Mouse (Mus musculus) hindbrain, embryonic 10.5 days (tissue): ENCODE measurements around the gene Nipsnap3a. TPM values are rescaled to one million over a fixed set of nuclear protein-coding genes. Genes with fewer than 3 reads are reported as not detected.

ENCODE experiments used
- DNase-seq: peaks from one replicate; pipeline ENCODE4 v3.0.0-alpha.2; 2017; ENCODE audit warnings: low spot score
- H3K27ac ChIP-seq: fragments of 300-500 bp; sonication (generic); 2 replicates; pipeline ENCODE4 v1.5.1; 2016; ENCODE audit warnings: mild to moderate bottlenecking, moderate library complexity
- H3K27me3 ChIP-seq: fragments of 300-500 bp; sonication (generic); 2 replicates; pipeline ENCODE4 v1.6.1; 2016; ENCODE audit warnings: mild to moderate bottlenecking; ENCODE audit not compliant: poor library complexity, insufficient read depth, severe bottlenecking
- H3K36me3 ChIP-seq: fragments of 300-500 bp; sonication (generic); 2 replicates; pipeline ENCODE4 v1.6.1; 2016; ENCODE audit warnings: mild to moderate bottlenecking, moderate library complexity
- H3K4me1 ChIP-seq: fragments of 300-500 bp; sonication (generic); replicated peaks from 2 replicates; pipeline ENCODE4 v1.6.1; 2016; ENCODE audit warnings: mild to moderate bottlenecking
- H3K4me3 ChIP-seq: fragments of 300-500 bp; sonication (generic); 2 replicates; pipeline ENCODE4 v1.5.1; 2016; ENCODE audit warnings: mild to moderate bottlenecking, moderate library complexity
- H3K9me3 ChIP-seq: fragments of 300-500 bp; sonication (generic); 2 replicates; pipeline ENCODE4 v1.6.1; 2016; ENCODE audit warnings: mild to moderate bottlenecking, moderate library complexity
- WGBS: fragments of 180-500 bp; shearing (Covaris S2); methylation state at CpG from one replicate; pipeline ENCODE4 v1.1.7; 2016; 5-methylcytosine and 5-hydroxymethylcytosine counted together
- polyA plus RNA-seq: library from polyadenylated mRNA; unstranded; fragments of >200 nt; fragmentation: Nextera tagmentation; extraction: Ambion mirVana; gene quantifications from 2 replicates; pipeline ENCODE4 v1.2.1, GENCODE M21; 2016

Gene Nipsnap3a
- polyA plus RNA-seq, 1 experiment from 2014 or later, result not detected

DNA sequence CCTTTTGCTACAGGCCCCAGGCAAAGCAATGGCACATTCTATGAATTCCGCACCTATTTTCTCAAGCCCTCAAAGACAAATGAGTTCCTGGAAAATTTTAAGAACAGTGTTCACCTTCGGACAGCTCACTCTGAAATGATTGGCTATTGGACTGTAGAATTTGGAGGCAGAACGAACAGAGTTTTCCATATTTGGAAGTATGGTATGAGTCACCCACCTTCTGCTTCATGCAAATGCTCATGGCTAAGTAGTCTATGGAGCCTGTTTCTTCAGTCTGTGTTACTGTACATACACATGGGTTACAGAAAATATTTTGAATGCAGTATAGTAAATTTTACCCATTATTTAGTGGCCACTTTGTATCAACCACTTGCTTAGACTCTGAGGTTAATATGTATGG is 26.0 kb downstream of the Nipsnap3a start:
- no peak overlapping the region for H3K4me3 ChIP-seq
- peaks cover 63% of the 10 kb centered on the region for H3K36me3 ChIP-seq
- H3K4me1 ChIP-seq, result peaks cover 9% of the 10 kb centered on the region; the same call in 1 of the 2 replicates
- peaks cover 14% of the 10 kb centered on the region for H3K9me3 ChIP-seq
- WGBS, result 88% methylated on average over 3 of the region's 3 CpGs
- H3K27me3 ChIP-seq, result no peaks in the 10 kb centered on the region
- H3K27ac ChIP-seq, result no peak overlapping the region
- DNase-seq, result no peak

DNA sequence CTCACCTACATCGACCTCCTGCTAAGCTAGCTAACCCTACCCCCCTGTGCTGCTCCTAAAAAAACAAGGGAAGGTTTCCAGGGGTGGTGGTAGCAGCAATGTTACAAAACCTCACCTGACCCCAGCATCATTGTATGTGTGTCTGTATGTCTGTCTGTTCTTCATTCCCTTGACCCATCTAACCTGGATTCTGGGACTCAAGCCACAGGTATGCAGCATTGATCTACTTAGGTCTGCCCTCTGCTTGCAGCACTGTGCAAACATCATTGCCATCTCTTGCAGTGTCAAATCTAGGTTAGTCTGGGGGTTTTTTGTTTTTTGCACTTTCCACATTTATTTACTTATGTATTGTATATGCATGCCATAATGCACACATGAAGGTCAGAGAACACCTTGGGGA is 29.3 kb downstream of the Nipsnap3a start:
- Histone ChIP-seq H3K36me3 (peaks cover 92% of the 10 kb centered on the region), H3K4me1 (no peaks in the 10 kb centered on the region), H3K9me3 (peaks cover 14% of the 10 kb centered on the region), H3K4me3 (no peak overlapping the region), H3K27me3 (no peaks in the 10 kb centered on the region), H3K27ac (no peak overlapping the region)
- 93% methylated on average over 1 of the region's 1 CpGs for WGBS
- DNase-seq, result no peak

DNA sequence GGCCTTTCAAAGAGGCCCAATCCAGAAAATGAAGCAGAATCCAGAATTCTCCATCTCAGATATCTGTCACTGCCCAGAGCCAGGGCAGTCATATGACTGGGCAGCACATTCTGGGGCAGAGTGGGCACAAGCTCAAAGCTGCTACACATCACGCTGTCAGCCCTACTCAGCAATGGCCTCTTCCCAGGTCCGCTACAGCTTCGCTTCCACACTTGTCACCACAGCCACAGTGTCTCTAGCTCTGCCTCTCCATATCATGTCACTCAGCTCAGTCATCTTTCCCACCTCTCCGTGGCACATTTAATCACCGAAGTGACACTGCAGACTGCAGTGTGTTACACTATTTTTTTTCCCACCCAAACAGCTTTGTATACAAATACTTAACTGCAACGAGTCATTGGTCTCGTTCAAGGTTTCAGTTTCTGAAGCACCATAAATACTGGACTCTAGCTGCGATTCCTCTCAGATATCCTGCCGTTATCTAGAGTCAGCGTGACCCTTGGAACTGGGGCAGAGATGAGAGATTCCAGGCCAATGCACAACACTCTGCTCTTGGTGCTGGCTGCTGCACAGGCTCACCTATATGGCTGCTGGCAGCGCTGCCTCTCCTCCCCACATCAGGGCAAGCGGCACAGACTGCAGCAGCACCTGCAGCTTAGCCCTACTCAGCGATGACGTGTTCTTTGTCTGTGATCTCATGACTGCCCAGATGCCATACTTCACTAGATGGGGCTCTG is 34.3 kb downstream of the Nipsnap3a start:
- Histone ChIP-seq H3K9me3 (no peaks in the 10 kb centered on the region), H3K27me3 (no peaks in the 10 kb centered on the region), H3K4me1 (no peaks in the 10 kb centered on the region), H3K4me3 (no peak overlapping the region), H3K27ac (no peak overlapping the region), H3K36me3 (peaks cover 51% of the 10 kb centered on the region)
- WGBS, result 94% methylated on average over 14 of the region's 14 CpGs
- no peak for DNase-seq

DNA sequence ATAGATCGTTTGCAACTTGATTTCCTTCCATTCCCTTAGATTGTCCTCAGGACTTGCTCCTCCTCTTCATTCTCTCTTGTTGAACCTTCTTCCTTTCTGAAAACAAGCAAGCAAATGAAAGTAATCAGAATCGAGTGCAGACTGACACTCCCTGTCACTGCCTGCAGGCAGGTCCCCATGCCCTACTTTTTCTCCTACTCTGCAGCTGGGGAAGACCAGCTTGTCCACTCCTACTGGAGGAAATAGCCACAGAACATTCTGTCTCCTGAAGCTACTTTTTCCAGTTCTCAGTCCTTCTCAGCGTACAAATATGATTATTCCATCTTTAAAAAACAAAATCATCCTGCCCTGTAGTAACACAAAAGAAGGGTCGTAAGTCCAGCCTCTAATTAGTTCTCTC is 35.3 kb downstream of the Nipsnap3a start:
- Histone ChIP-seq H3K27me3 (no peaks in the 10 kb centered on the region), H3K27ac (no peak overlapping the region), H3K4me3 (no peak overlapping the region), H3K4me1 (no peaks in the 10 kb centered on the region), H3K9me3 (no peaks in the 10 kb centered on the region), H3K36me3 (peaks cover 41% of the 10 kb centered on the region)
- 87% methylated on average over 4 of the region's 4 CpGs for WGBS
- no peak for DNase-seq

DNA sequence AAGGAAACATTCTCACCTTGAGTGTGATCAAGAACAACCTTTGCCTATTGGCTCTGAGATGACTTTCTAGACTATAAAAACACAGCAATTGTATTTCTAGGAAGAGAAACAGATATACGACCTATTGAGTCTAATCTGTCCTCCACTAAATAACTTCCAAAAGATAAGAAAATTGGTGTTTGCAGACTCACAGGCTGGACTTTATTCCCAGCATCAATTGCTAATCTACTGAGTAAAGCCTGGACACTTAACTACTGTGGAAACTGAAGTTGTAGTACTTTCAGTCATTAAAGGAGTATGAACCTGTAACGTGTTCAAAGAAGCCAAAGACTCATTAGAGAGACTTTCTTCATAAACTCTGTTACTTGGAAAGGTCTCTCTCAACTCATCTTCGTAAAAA is 38.7 kb downstream of the Nipsnap3a start:
- Histone ChIP-seq H3K4me1 (0 out of 2 replicates have a peak, but pooled peaks cover 11% of the 10 kb centered on the region), H3K9me3 (no peaks in the 10 kb centered on the region), H3K27ac (no peak overlapping the region), H3K4me3 (no peak overlapping the region), H3K36me3 (peaks cover 12% of the 10 kb centered on the region), H3K27me3 (no peaks in the 10 kb centered on the region)
- WGBS, result 84% methylated on average over 3 of the region's 3 CpGs
- no peak for DNase-seq

DNA sequence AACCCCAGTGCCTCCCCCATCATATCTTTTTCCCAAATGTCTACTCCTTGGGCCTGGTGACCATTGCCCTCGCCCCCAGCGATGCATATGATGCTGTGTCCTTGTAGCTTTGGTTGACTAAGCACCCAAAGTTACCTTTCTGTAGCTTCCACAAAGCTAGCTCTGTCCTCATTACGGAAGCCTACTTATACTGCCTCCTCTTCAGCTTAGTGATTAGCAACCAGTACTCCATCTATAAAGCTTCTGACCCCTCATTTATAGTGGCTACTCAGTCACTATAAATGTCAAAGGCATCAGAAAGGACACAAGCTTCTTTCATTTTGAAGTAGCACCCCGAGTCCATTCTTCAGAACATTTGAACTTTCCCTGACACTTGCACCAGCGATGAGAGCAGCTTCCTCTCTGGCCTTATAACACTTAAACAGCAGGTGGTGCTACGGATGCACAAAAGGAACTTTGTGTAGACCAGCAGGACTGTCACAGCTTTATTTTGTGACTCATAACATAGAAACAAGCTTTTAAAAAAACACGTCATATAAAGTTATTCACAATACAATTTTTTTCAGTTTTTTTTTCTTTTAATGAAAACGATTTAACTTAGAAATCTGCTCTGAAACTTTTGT is 41.4 kb downstream of the Nipsnap3a start:
- no peak for DNase-seq
- H3K36me3 ChIP-seq, result no peaks in the 10 kb centered on the region
- 0 out of 2 replicates have a peak, but pooled peaks cover 11% of the 10 kb centered on the region for H3K4me1 ChIP-seq
- no peaks in the 10 kb centered on the region for H3K27me3 ChIP-seq
- H3K4me3 ChIP-seq, result no peak overlapping the region
- no peak overlapping the region for H3K27ac ChIP-seq
- H3K9me3 ChIP-seq, result no peaks in the 10 kb centered on the region
- WGBS, result 42% methylated on average over 8 of the region's 8 CpGs

DNA sequence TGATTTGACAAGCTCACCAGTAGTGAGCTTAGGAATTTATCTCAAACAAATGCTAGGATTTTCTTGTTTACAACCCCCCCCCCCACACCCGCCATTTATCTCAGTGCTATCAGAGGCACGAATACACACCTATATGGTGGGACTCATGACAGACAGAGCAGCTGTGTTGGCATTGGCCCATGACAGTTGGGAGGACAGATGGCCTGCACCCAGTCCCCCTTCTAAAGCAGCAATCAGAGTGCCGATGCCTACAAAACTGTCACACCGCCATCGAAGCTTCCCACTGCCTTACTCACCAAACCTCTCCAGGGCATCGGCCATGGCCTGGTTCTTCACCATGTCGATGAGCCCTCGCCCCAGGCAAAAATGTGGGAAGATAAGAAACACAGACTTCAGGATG is 54.7 kb downstream of the Nipsnap3a start:
- Histone ChIP-seq H3K4me1 (peaks cover 3% of the 10 kb centered on the region; the same call in 1 of the 2 replicates), H3K27me3 (no peaks in the 10 kb centered on the region), H3K27ac (no peak overlapping the region), H3K9me3 (no peaks in the 10 kb centered on the region), H3K36me3 (peaks cover 29% of the 10 kb centered on the region), H3K4me3 (no peak overlapping the region)
- no peak for DNase-seq
- 93% methylated on average over 8 of the region's 8 CpGs for WGBS

DNA sequence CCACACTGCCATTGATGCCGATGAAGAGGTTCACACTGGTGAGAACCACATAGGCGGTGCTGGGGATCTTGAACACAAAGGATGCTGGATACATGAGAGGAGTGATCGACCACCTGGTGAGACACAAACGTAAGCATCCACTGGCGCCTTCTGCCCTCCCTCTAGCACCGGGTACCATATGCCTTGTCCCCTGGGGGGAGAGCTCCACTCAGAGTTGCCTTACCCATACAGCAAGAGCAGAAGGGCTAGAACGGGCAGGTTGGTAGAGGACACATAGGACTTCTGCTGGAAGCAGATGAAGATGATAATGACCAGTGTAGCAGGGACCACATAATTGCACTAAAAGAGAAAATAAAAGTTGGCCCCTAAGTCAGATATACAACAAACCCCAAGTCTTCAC is 56.7 kb downstream of the Nipsnap3a start:
- Histone ChIP-seq H3K27ac (no peak overlapping the region), H3K4me1 (peaks cover 3% of the 10 kb centered on the region; the same call in 1 of the 2 replicates), H3K4me3 (no peak overlapping the region), H3K9me3 (no peaks in the 10 kb centered on the region), H3K36me3 (peaks cover 27% of the 10 kb centered on the region), H3K27me3 (no peaks in the 10 kb centered on the region)
- DNase-seq, result no peak
- WGBS, result 81% methylated on average over 7 of the region's 7 CpGs

DNA sequence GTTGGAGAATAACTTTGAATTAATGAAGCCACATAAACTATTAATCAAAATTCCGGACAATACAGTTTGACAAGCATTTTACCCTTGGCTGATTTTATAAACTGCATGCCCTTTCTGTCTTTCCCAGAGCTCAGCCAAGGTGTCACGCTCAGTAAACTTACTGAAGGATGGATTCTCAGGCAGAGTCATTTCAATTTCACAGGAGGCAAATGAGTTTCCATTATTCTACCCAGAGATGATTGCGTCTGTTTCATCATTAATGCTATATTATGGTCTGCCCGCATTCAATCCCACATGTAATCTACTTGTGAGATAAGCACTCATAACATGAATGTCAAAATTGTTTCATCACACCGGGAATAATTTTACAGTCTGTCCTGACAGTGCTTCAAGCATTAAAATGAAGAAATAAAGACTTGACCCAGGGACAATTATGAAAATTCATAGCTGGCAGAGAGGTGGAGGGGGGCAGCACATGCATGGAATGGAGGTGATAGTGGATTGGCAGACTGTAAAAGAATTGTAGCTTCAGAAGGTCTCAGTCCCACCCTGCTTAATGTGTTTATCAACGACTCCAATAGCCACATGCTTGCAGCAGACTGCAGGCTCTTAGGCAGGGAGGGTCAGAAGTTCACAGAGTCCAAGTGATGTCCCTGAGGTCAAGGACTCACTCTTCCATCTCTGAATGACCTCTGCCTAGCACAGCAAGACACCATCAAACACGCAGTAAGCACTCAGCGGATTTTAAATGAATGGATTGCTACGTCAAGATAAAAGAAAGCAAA is 57.4 kb downstream of the Nipsnap3a start:
- WGBS, result 70% methylated on average over 9 of the region's 9 CpGs
- no peaks in the 10 kb centered on the region for H3K27me3 ChIP-seq
- no peak for DNase-seq
- no peak overlapping the region for H3K27ac ChIP-seq
- peaks cover 27% of the 10 kb centered on the region for H3K36me3 ChIP-seq
- no peaks in the 10 kb centered on the region for H3K9me3 ChIP-seq
- no peak overlapping the region for H3K4me3 ChIP-seq
- H3K4me1 ChIP-seq, result peaks cover 3% of the 10 kb centered on the region; the same call in 1 of the 2 replicates

Other genes starting within 250 kb of the Nipsnap3a start
- gene Olfr275, start 174.7 kb upstream of the Nipsnap3a start, polyA plus RNA-seq, result not detected in 2 replicates
- gene Olfr273, start 130.0 kb upstream of the Nipsnap3a start, polyA plus RNA-seq, result not detected in 2 replicates
- not detected in 2 replicates for gene Olfr272, start 70.1 kb upstream of the Nipsnap3a start, polyA plus RNA-seq
- not detected in 2 replicates for gene Olfr270, start 24.7 kb upstream of the Nipsnap3a start, polyA plus RNA-seq
- gene Nipsnap3b, start 22.6 kb downstream of the Nipsnap3a start, polyA plus RNA-seq, result 100.0 and 114 TPM in 2 replicates
- 2.7 and 3.6 TPM in 2 replicates for gene Abca1, start 170.6 kb downstream of the Nipsnap3a start, polyA plus RNA-seq